Mouse (Mus musculus) liver, embryonic 14.5 days (tissue): ENCODE measurements around the gene Carhsp1. TPM values are rescaled to one million over a fixed set of nuclear protein-coding genes. Genes with fewer than 3 reads are reported as not detected.

Experiments
- ATAC-seq: fragments of 200-750 bp; cut with Nextera tagmentation; 2 replicates; pipeline ENCODE4 v1.8.0; 2017; ENCODE audit warnings: moderate number of reproducible peaks, mild to moderate bottlenecking, moderate library complexity; ENCODE audit not compliant: insufficient read depth
- DNase-seq, 3 experiments: peaks; one replicate each; pipeline ENCODE4 v3.0.0-alpha.2; 2012 to 2013; ENCODE audit warnings: low read depth in 3 of 3, low spot score in 3 of 3
- H3K27ac ChIP-seq: fragments of 300-500 bp; sonication (generic); 2 replicates; pipeline ENCODE4 v1.5.1; 2014; ENCODE audit warnings: moderate library complexity, mild to moderate bottlenecking, control low read depth, inconsistent platforms
- H3K27me3 ChIP-seq: fragments of 300-500 bp; sonication (generic); 2 replicates; pipeline ENCODE4 v1.6.1; 2014; ENCODE audit warnings: mild to moderate bottlenecking, low read length, moderate library complexity; ENCODE audit not compliant: control insufficient read depth, insufficient read depth
- H3K36me3 ChIP-seq: fragments of 300-500 bp; sonication (generic); replicated peaks from 2 replicates; pipeline ENCODE4 v1.6.1; 2014; ENCODE audit warnings: low read depth; ENCODE audit not compliant: control insufficient read depth, insufficient read depth
- H3K4me1 ChIP-seq, 2 experiments: fragments of 200-500 bp in 1 of 2; fragments of 300-500 bp in 1 of 2; sonication (generic) in 1 of 2; replicated peaks; 2 replicates each; pipeline ENCODE4 v1.6.1; 2012 to 2014; ENCODE audit warnings: antibody characterized with exemption in 1 of 2, inconsistent platforms in 1 of 2, low read length in 1 of 2; ENCODE audit not compliant: control insufficient read depth in 2 of 2, insufficient read depth in 2 of 2
- H3K4me2 ChIP-seq: fragments of 300-500 bp; sonication (generic); 2 replicates; pipeline ENCODE4 v1.6.1; 2014; ENCODE audit warnings: low read depth, mild to moderate bottlenecking, control low read depth, moderate library complexity
- H3K4me3 ChIP-seq, 2 experiments: fragments of 200-500 bp in 1 of 2; fragments of 300-500 bp in 1 of 2; sonication (generic) in 1 of 2; 2 replicates each; pipeline ENCODE4 v1.5.1; 2012 to 2014; ENCODE audit warnings: low read depth in 2 of 2, low read length in 2 of 2, mild to moderate bottlenecking in 2 of 2, control low read depth in 1 of 2, inconsistent platforms in 1 of 2, moderate library complexity in 1 of 2; ENCODE audit not compliant: insufficient read depth in 1 of 2
- H3K9ac ChIP-seq: fragments of 300-500 bp; sonication (generic); replicated peaks from 2 replicates; pipeline ENCODE4 v1.6.1; 2014; ENCODE audit warnings: mild to moderate bottlenecking, control low read depth, moderate library complexity
- H3K9me3 ChIP-seq: fragments of 300-500 bp; sonication (generic); 2 replicates; pipeline ENCODE4 v1.6.1; 2016; ENCODE audit warnings: low read length, mixed read lengths; ENCODE audit not compliant: control insufficient read depth
- CTCF ChIP-seq: IDR thresholded peaks from 2 replicates; pipeline ENCODE4 v1.5.1; 2016; ENCODE audit warnings: antibody characterized with exemption, low read depth, control low read depth
- EP300 ChIP-seq: IDR thresholded peaks from 2 replicates; pipeline ENCODE4 v1.6.1; 2016; ENCODE audit warnings: antibody characterized with exemption, low read depth
- WGBS: fragments of 180-500 bp; shearing (Covaris S2); extraction: QIAGEN DNeasy Blood & Tissue Kit; methylation state at CpG from one replicate; pipeline ENCODE4 v1.1.7; 2014; ENCODE audit not compliant: insufficient replicate concordance; 5-methylcytosine and 5-hydroxymethylcytosine counted together
- polyA plus RNA-seq, 2 experiments: library from polyadenylated mRNA; depleted of rRNA in 1 of 2; stranded (reverse) in 1 of 2; unstranded in 1 of 2; fragments of >200 nt; fragmentation: Nextera tagmentation in 1 of 2; extraction: Ambion mirVana in 1 of 2; gene quantifications; 2 replicates each; pipeline versions ENCODE4 v1.2.1 to v1.2.3; 2012 to 2014

Gene Carhsp1
- polyA plus RNA-seq, 2 experiments, result 31.3 to 38.7 TPM

DNA sequence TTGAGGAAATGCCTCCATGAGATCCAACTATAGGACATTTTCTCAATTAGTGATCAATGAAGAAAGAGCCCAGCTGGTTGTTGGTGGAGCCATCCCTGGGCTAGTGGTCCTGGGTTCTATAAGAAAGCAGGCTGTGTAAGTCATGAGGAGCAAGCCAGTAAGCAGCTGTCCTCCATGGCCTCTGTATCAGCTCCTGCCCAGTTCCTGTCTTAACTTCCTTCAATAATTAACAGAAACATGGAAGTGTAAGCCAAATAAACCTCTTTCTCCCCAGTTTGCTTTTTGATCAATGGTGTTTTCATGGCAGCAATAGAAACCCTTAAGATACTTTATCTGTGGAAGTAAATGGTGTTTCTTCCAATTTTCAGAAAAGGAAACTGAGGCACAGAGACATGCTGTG, 856 bp upstream of the Carhsp1 start:
- H3K27ac ChIP-seq, result peak overlapping the region; percentile 84
- no peaks in the 10 kb centered on the region for H3K9me3 ChIP-seq
- H3K4me3 ChIP-seq, result peak overlapping the region in 1 of 2 experiments; percentile 80; a peak in 2 of 4 replicates
- peaks cover 57 to 73% of the 10 kb centered on the region in 2 experiments for H3K4me1 ChIP-seq
- TF ChIP-seq CTCF (no peak), EP300 (no peak)
- H3K9ac ChIP-seq, result peak overlapping the region; percentile 85
- peaks cover 7% of the 10 kb centered on the region for H3K36me3 ChIP-seq
- no peaks in the 10 kb centered on the region for H3K27me3 ChIP-seq
- H3K4me2 ChIP-seq, result peak overlapping the region; percentile 95
- no peak for DNase-seq
- ATAC-seq, result no peak

DNA sequence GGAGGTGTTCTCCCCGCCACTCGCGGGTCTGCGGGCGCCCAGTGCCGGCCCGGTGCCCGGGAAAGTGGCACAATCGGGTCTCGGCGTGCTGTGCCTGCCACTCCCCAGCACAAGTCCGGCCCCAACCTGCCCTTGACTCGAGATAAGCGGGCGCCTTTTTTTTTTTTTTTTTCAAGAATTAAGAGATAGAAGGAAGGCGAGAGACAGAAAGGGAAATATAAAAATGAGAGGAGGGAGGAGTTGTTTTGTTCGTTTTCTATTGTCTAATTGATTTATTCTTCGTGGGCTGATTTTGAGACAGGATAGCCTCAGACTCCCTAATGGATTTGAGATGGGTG, 364 bp upstream of the Carhsp1 start:
- H3K27me3 ChIP-seq, result no peaks in the 10 kb centered on the region
- under 1% methylated on average over 18 of the region's 18 CpGs for WGBS
- no peaks in the 10 kb centered on the region for H3K9me3 ChIP-seq
- peaks cover 7% of the 10 kb centered on the region for H3K36me3 ChIP-seq
- TF ChIP-seq EP300, result peak; percentile 16; the same call in 1 of the 2 replicates
- TF ChIP-seq CTCF, result no peak
- no peak for DNase-seq
- peaks cover 58 to 73% of the 10 kb centered on the region in 2 experiments for H3K4me1 ChIP-seq
- H3K4me2 ChIP-seq, result peak overlapping the region; percentile 95
- H3K27ac ChIP-seq, result peak overlapping the region; percentile 84
- peak overlapping the region; percentile 85 for H3K9ac ChIP-seq
- peak overlapping the region; percentile 60 to 80 for H3K4me3 ChIP-seq
- ATAC-seq, result no peak

DNA sequence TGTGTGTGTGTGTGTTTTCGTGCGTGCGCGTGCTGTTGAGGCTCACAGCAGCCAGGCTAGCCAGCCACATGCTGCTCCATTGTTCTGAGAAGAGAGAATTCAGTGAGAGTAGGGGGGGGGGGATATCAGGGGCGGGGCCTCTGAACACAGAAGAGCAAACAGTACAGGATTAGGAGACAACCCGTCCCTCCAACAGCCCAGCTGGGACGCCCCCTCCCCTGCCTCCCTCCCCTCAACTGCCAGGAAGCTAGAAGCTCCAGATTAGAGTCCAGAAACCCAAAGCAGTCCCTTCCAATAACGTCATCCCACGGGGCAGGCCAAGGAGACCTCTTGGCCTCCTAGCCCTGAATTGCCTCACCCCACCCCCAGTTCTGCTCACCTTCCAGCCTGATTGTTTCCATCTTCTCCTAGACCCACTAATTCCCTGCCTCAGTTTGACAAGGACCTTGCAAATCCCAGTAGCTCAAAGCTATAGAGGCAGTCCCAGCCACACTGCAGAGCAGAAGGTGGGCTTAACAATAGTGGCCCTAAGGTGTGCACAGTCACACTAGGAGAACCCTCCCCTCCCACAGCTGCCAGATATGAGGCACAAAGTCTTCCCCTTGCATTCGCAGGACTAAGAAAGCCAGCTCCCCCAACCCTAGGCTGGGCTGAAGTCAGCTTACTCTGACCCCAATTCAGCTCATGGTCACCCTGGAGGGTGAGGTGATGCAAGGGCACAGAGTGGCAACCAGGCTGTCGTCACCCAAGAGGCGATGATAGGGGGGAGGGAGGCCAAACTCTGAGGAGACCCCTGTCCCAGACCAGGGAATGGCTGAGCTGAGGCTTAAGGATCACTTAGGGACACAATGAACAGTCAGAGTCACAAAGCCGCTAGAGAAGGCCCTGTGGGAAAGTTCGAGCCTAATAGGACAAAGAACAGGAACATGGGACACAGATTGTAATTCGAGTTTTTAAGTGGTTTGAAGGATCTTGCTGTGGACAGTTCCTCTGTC, 1.6 kb downstream of the Carhsp1 start:
- Histone ChIP-seq H3K9me3 (no peaks in the 10 kb centered on the region), H3K36me3 (peaks cover 7% of the 10 kb centered on the region), H3K27me3 (no peaks in the 10 kb centered on the region), H3K27ac (peak overlapping the region; percentile 84; the same call in 1 of the 2 replicates), H3K4me2 (peak overlapping the region; percentile 95), H3K4me1 (peaks cover 45 to 64% of the 10 kb centered on the region in 2 experiments), H3K9ac (peak overlapping the region; percentile 85), H3K4me3 (peak overlapping the region; percentile 72 to 80)
- TF ChIP-seq CTCF (no peak), EP300 (no peak)
- no peak for ATAC-seq
- WGBS, result 30% methylated on average over 15 of the region's 15 CpGs
- no peak for DNase-seq

DNA sequence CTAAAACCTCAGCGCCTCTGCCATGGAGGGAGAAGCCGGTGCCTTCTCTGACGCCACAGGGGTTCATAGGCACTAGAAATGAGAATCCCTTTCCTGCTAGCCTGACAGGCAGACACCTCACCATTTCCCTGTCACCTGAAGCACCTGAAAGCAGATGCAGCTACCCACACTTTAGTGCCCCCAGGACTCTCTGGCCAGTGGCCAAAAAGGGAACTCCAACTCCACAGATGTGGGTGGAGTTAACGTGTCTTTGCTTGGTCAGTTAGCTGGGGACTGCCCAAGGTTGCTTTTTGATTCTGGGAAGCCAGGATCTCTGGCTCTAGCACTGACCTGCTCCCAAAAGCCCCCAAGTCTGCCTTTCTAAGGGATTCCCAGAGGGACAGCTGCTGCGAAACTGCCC, 2.5 kb downstream of the Carhsp1 start:
- H3K9ac ChIP-seq, result no peak overlapping the region; the same call in 1 of the 2 replicates
- 77% methylated on average over 5 of the region's 5 CpGs for WGBS
- H3K4me1 ChIP-seq, result peaks cover 36 to 56% of the 10 kb centered on the region in 2 experiments
- peak overlapping the region; percentile 95 for H3K4me2 ChIP-seq
- no peaks in the 10 kb centered on the region for H3K9me3 ChIP-seq
- peaks cover 8% of the 10 kb centered on the region for H3K36me3 ChIP-seq
- no peak overlapping the region for H3K27ac ChIP-seq
- ATAC-seq (no peak), DNase-seq (no peak)
- peak overlapping the region in 1 of 2 experiments; percentile 80; a peak in 2 of 4 replicates for H3K4me3 ChIP-seq
- TF ChIP-seq EP300 (no peak), CTCF (no peak)
- H3K27me3 ChIP-seq, result no peaks in the 10 kb centered on the region

DNA sequence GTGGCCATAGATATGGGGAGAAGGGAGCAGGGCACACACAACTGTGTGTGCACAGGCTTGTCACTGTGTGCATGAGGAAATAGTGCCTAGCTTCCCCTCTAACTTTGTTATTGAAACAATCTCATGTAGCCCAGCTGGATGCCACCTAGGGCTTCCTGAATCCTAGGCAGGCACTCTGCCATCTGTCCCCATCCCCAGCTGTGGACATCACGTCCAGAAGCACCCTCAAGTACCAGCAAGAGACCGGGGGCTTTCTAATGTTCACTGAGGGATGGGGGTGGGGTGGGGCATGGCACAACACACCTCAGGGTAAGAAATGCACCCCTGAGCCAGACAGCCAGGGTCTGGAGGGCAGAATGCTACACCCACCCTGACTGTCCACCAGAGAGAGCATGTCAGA, 3.6 kb downstream of the Carhsp1 start:
- no peaks in the 10 kb centered on the region for H3K27me3 ChIP-seq
- ATAC-seq (no peak), DNase-seq (no peak)
- WGBS, result 69% methylated on average over 2 of the region's 2 CpGs
- H3K4me2 ChIP-seq, result no peak overlapping the region
- no peak overlapping the region for H3K4me3 ChIP-seq
- H3K9ac ChIP-seq, result no peak overlapping the region
- TF ChIP-seq CTCF, result no peak
- peaks cover 16% of the 10 kb centered on the region for H3K36me3 ChIP-seq
- H3K9me3 ChIP-seq, result no peaks in the 10 kb centered on the region
- H3K4me1 ChIP-seq, result peaks cover 27 to 46% of the 10 kb centered on the region in 2 experiments
- H3K27ac ChIP-seq, result no peak overlapping the region; the same call in 1 of the 2 replicates
